22 mouse cellular contexts compared by ENCODE assay signal in the genomic region with DNA sequence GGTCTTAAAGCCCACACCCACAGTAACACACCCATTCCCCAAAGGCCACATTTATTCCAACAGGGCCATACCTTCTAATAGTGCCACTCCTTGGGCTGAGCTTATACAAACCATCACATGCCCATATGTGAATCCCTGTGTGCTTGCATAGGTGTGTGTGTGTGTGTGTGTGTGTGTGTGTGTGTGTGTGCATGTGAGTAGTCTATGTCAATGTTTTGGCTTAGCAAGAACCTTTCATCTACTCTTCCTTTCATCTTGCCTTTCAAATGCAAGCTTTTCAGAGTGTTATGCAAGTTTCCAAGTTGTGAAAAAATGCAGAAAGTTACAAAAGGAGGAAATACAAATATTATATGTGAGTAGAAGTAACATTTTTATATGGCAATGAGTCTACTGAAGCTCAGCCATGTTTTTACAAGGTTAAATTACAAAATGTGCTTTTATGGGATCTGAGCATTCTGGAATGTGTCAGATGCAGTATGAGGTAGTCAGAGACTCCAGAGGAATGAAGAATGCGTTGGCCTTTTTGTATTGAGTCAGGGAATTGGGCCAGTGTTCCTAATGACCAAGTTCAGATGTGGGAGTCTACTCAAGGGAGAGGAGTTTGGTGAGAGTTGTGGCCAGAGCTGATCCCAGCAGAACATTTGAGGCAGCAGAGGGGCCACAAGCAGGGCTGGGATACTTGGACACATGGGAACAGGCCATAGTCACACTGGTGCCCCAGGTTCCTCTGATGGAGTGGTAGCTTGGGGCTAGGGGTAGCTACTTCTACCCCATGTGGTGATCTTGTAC. TPM values are rescaled to one million over a fixed set of nuclear protein-coding genes. Genes with fewer than 3 reads are reported as not detected.
DNase-seq lines count a peak whose midpoint lies in the region; ATAC-seq lines count a peak whose summit lies in the region.
"Had no signal": no experiment of that assay in that cellular context is flagged by ENCODE, and none has a peak within 500 bp of the region (broad histone marks: within the 10 kb centered on the region; RNA-seq: fewer than 3 reads in every experiment).

No protein-coding gene starts in this region.

- H3K27me3 ChIP-seq in midbrain, embryonic 11.5 days (ENCODE audit: control insufficient read depth, insufficient read depth, low read length) = no peaks in the 10 kb centered on the region
- H3K27me3 ChIP-seq: heart, embryonic 15.5 days; intestine, embryonic 15.5 days had no signal

- peak; percentile 55 for DNase-seq in gastrocnemius, adult 18-20 months (ENCODE audit: low spot score)
- no peak for DNase-seq in gastrocnemius, postnatal 36 days
- DNase-seq in 3T3-L1 (ENCODE audit: low read depth, low spot score) = peak; percentile 36
- peak; percentile 34 for DNase-seq in T-cell, adult 2 months (ENCODE audit: low spot score)
- DNase-seq in ovary, postnatal 10 days (ENCODE audit: low spot score) = no peak
- DNase-seq in midbrain, embryonic 11.5 days (ENCODE audit: low spot score, missing footprints) = no peak
- DNase-seq in lung, postnatal 10 days = no peak
- DNase-seq: adrenal gland, postnatal 14 days; cerebellum, adult 2 months; cerebellum, postnatal 10 days; heart, adult 2 months; heart, postnatal 14 days had no signal

- H3K4me2 ChIP-seq in midbrain, embryonic 11.5 days = no peak overlapping the region
- H3K4me2 ChIP-seq: heart, embryonic 11.5 days; heart, embryonic 15.5 days; hindbrain, embryonic 14.5 days; intestine, embryonic 15.5 days had no signal

- 95% methylated on average over 1 of the region's 1 CpGs for WGBS in macrophage (ENCODE audit: missing documents)
- 70% methylated on average over 1 of the region's 1 CpGs for WGBS in midbrain, embryonic 11.5 days

- H3K4me1 ChIP-seq in midbrain, embryonic 11.5 days (ENCODE audit: control insufficient read depth, insufficient read depth, low read length) = no peaks in the 10 kb centered on the region
- H3K4me1 ChIP-seq: heart, embryonic 15.5 days; intestine, embryonic 15.5 days had no signal

- no peak overlapping the region for H3K9ac ChIP-seq in midbrain, embryonic 11.5 days (ENCODE audit: low read length)
- H3K9ac ChIP-seq: heart, embryonic 15.5 days; hindbrain, embryonic 14.5 days; intestine, embryonic 15.5 days had no signal

- H3K9me3 ChIP-seq in midbrain, embryonic 11.5 days (ENCODE audit: control insufficient read depth, low read length) = no peaks in the 10 kb centered on the region
- H3K9me3 ChIP-seq: embryonic facial prominence, embryonic 10.5 days; heart, embryonic 15.5 days; hindbrain, embryonic 10.5 days; intestine, embryonic 15.5 days had no signal

- no peaks in the 10 kb centered on the region for H3K36me3 ChIP-seq in macrophage (ENCODE audit: inconsistent target)
- no peaks in the 10 kb centered on the region for H3K36me3 ChIP-seq in midbrain, embryonic 11.5 days (ENCODE audit: control insufficient read depth, insufficient read depth, low read length)
- H3K36me3 ChIP-seq: embryonic facial prominence, embryonic 10.5 days; heart, embryonic 15.5 days; hindbrain, embryonic 10.5 days; intestine, embryonic 15.5 days had no signal

- intact Hi-C loops in gastrocnemius, postnatal 36 days (cut with DNase I) = no loop called here

- no peaks in the 10 kb centered on the region for H3K79me2 ChIP-seq in macrophage (ENCODE audit: inconsistent target)

- no peak overlapping the region for H3K4me3 ChIP-seq in macrophage (ENCODE audit: inconsistent target)
- H3K4me3 ChIP-seq in midbrain, embryonic 11.5 days (ENCODE audit: low read depth, low read length) = no peak overlapping the region
- H3K4me3 ChIP-seq: embryonic facial prominence, embryonic 10.5 days; erythroblast, embryonic 14.5 days; heart, adult 2 months; heart, embryonic 15.5 days; hindbrain, embryonic 10.5 days; intestine, embryonic 15.5 days had no signal

- no peak for ATAC-seq in midbrain, embryonic 11.5 days (ENCODE audit: low FRiP score)
- ATAC-seq: forebrain, embryonic 16.5 days had no signal

- H3K27ac ChIP-seq in macrophage = peak overlapping the region; percentile 98
- no peak overlapping the region for H3K27ac ChIP-seq in midbrain, embryonic 11.5 days (ENCODE audit: low read depth, low read length)
- H3K27ac ChIP-seq: embryonic facial prominence, embryonic 10.5 days; heart, adult 2 months; heart, embryonic 15.5 days; hindbrain, embryonic 10.5 days; hindbrain, embryonic 14.5 days; intestine, embryonic 15.5 days had no signal

RNA-seq across cellular contexts. Expression of gene P4ha2, which starts 9.6 kb away (rescaled TPM):
- total RNA-seq in gastrocnemius, adult 18-20 months (2021) = 10 to 100 TPM; 31.9 to 38.1 TPM
- total RNA-seq in gastrocnemius, postnatal 36 days (2021) = 10 to 100 TPM; 23.3 to 31.7 TPM
- total RNA-seq in macrophage (2018; cell fraction: chromatin; rRNA removed) = 10 to 100 TPM in 12 of 26 experiments, 1 to 10 TPM in 14; 1.3 to 33.9 (median 9.6) TPM
- 10 to 100 TPM in 2 of 26 experiments, 1 to 10 TPM in 24; 2.6 to 10.9 (median 5.4) TPM for total RNA-seq in macrophage (2018; cell fraction: cytosol; rRNA removed)
- total RNA-seq in macrophage (2018; cell fraction: nucleus; rRNA removed) = 10 to 100 TPM in 10 of 26 experiments, 1 to 10 TPM in 16; 4.3 to 32.0 (median 8.7) TPM
- 8.3 to 15.6 TPM (median 11.6 TPM) in 3 replicates for polyA plus RNA-seq in macrophage (2018)
- polyA plus RNA-seq in midbrain, embryonic 11.5 days (2014; fragmentation: Nextera tagmentation; extraction: Ambion mirVana) = 18.6 and 20.5 TPM in 2 replicates
- polyA plus RNA-seq: erythroblast, embryonic 14.5 days had no signal

RNA-seq across cellular contexts. Expression of gene Pdlim4, which starts 21.5 kb away (rescaled TPM):
- 1 to 10 TPM; 5.1 to 5.6 TPM for total RNA-seq in gastrocnemius, adult 18-20 months (2021)
- 1 to 10 TPM; 6.5 TPM for total RNA-seq in gastrocnemius, postnatal 36 days (2021)
- total RNA-seq in macrophage (2018; cell fraction: chromatin; rRNA removed) = 10 to 100 TPM; 13.2 to 89.9 (median 45.3) TPM
- total RNA-seq in macrophage (2018; cell fraction: cytosol; rRNA removed) = 10 to 100 TPM; 32.2 to 67.7 (median 41.7) TPM
- 10 to 100 TPM; 15.0 to 75.9 (median 36.0) TPM for total RNA-seq in macrophage (2018; cell fraction: nucleus; rRNA removed)
- polyA plus RNA-seq in macrophage (2018) = 33.9 to 78.0 TPM (median 67.8 TPM) in 3 replicates
- polyA plus RNA-seq in midbrain, embryonic 11.5 days (2014; fragmentation: Nextera tagmentation; extraction: Ambion mirVana) = 36.1 and 38.4 TPM in 2 replicates
- total RNA-seq: CH12.LX had no signal

Comparison
In these comparisons a context has a peak if more than half of its experiments do, and no peak if none do; other contexts are left out.
1. DNase-seq: peak in gastrocnemius, adult 18-20 months (single experiment), 3T3-L1 (single experiment) and T-cell, adult 2 months (single experiment); none in gastrocnemius, postnatal 36 days (0 of 2), ovary, postnatal 10 days (single experiment), midbrain, embryonic 11.5 days (single experiment) and lung, postnatal 10 days (single experiment).